Mouse (Mus musculus) brain, embryonic 14.5 days (tissue): ENCODE data around the gene Pacs2. TPM values are rescaled to one million over a fixed set of nuclear protein-coding genes. Genes with fewer than 3 reads are reported as not detected.

ENCODE experiments used
- DNase-seq: peaks from one replicate; pipeline ENCODE4 v3.0.0-alpha.2; 2011; ENCODE audit warnings: low read depth
- CTCF ChIP-seq: fragments of 200-500 bp; IDR thresholded peaks from 2 replicates; pipeline ENCODE4 v1.5.1; 2012; ENCODE audit warnings: inconsistent platforms, mild to moderate bottlenecking, moderate library complexity, borderline replicate concordance; ENCODE audit not compliant: insufficient read depth, insufficient read length; ENCODE audit errors: extremely low read depth
- POLR2A ChIP-seq: fragments of 200-500 bp; IDR thresholded peaks from 2 replicates; pipeline ENCODE4 v1.6.1; 2012; ENCODE audit warnings: mild to moderate bottlenecking, inconsistent platforms, borderline replicate concordance; ENCODE audit not compliant: poor library complexity, insufficient read depth, insufficient read length, severe bottlenecking; ENCODE audit errors: extremely low read depth
- polyA plus RNA-seq: library from polyadenylated mRNA; depleted of rRNA; stranded (reverse); fragments of >200 nt; gene quantifications from 2 replicates; pipeline ENCODE4 v1.2.3, GENCODE M21; 2012

Pacs2 gene
- polyA plus RNA-seq, 1 experiment, result 109 TPM

GRCm38 (mm10) chr12:113030993-113031392 lies 16.7 kb downstream of the Pacs2 start:
- no peak for TF ChIP-seq POLR2A
- TF ChIP-seq CTCF, result no peak
- DNase-seq, result no peak

- DNase-seq, result no peak
Observed at GRCm38 (mm10) chr12:113031441-113031840, 17.1 kb downstream of the Pacs2 start.

GRCm38 (mm10) chr12:113032296-113033250 lies 18.3 kb downstream of the Pacs2 start:
- DNase-seq, result peak; percentile 80
- TF ChIP-seq POLR2A, result no peak
- peak; percentile 11; the same call in 1 of the 2 replicates for TF ChIP-seq CTCF

More at GRCm38 (mm10) chr12:113031441-113031840, 17.1 kb downstream of the Pacs2 start:
- no peak for TF ChIP-seq POLR2A
- no peak for TF ChIP-seq CTCF

GRCm38 (mm10) chr12:113035093-113035492 lies 20.8 kb downstream of the Pacs2 start:
- no peak for DNase-seq
- TF ChIP-seq CTCF (no peak), POLR2A (no peak)

- no peak for DNase-seq
Observed at GRCm38 (mm10) chr12:113036996-113037395, 22.7 kb downstream of the Pacs2 start.

GRCm38 (mm10) chr12:113038414-113038813 lies 24.1 kb downstream of the Pacs2 start:
- no peak for DNase-seq
- TF ChIP-seq CTCF, result no peak
- TF ChIP-seq POLR2A, result no peak

More at GRCm38 (mm10) chr12:113036996-113037395, 22.7 kb downstream of the Pacs2 start:
- no peak for TF ChIP-seq CTCF
- TF ChIP-seq POLR2A, result no peak

GRCm38 (mm10) chr12:113041481-113042439 lies 27.5 kb downstream of the Pacs2 start:
- DNase-seq, result peak; percentile 88
- TF ChIP-seq POLR2A, result no peak
- no peak for TF ChIP-seq CTCF

GRCm38 (mm10) chr12:113042543-113042942 lies 28.2 kb downstream of the Pacs2 start:
- TF ChIP-seq CTCF (no peak), POLR2A (no peak)
- DNase-seq, result no peak

- DNase-seq, result peak; percentile 31
- TF ChIP-seq CTCF, result no peak
- TF ChIP-seq POLR2A, result no peak
Observed at GRCm38 (mm10) chr12:113044916-113045677, 30.8 kb downstream of the Pacs2 start.

GRCm38 (mm10) chr12:113046861-113047260 lies 32.6 kb downstream of the Pacs2 start:
- peak; percentile 5 for DNase-seq

GRCm38 (mm10) chr12:113048103-113048502 lies 33.8 kb downstream of the Pacs2 start:
- no peak for DNase-seq
- no peak for TF ChIP-seq CTCF
- TF ChIP-seq POLR2A, result no peak

More at GRCm38 (mm10) chr12:113046861-113047260, 32.6 kb downstream of the Pacs2 start:
- no peak for TF ChIP-seq CTCF
- no peak for TF ChIP-seq POLR2A

- DNase-seq, result no peak
- TF ChIP-seq CTCF (no peak), POLR2A (no peak)
Observed at GRCm38 (mm10) chr12:113049836-113050235, 35.5 kb downstream of the Pacs2 start.

GRCm38 (mm10) chr12:113050671-113051070 lies 36.4 kb downstream of the Pacs2 start:
- no peak for TF ChIP-seq CTCF
- no peak for TF ChIP-seq POLR2A
- DNase-seq, result no peak
